Mouse (Mus musculus) G1E (cell line): ENCODE data around the gene Wwp2.

Source experiments
- CTCF ChIP-seq: IDR thresholded peaks from 2 replicates; pipeline ENCODE4 v1.5.1; 2012; ENCODE audit warnings: low read depth, low read length, inconsistent platforms, mixed read lengths
- GATA2 ChIP-seq: IDR thresholded peaks from 2 replicates; pipeline ENCODE4 v1.6.1; 2012; ENCODE audit warnings: low read depth, low read length, inconsistent platforms, borderline replicate concordance
- POLR2AphosphoS5 ChIP-seq: IDR thresholded peaks from 2 replicates; pipeline ENCODE4 v1.6.1; 2012; ENCODE audit warnings: low read depth, low read length, inconsistent platforms; ENCODE audit not compliant: insufficient replicate concordance
- TAL1 ChIP-seq: conservative IDR thresholded peaks from 2 replicates; pipeline ENCODE4 v1.6.1; 2012; ENCODE audit warnings: low read depth, low read length, inconsistent platforms, mixed read lengths

DNA sequence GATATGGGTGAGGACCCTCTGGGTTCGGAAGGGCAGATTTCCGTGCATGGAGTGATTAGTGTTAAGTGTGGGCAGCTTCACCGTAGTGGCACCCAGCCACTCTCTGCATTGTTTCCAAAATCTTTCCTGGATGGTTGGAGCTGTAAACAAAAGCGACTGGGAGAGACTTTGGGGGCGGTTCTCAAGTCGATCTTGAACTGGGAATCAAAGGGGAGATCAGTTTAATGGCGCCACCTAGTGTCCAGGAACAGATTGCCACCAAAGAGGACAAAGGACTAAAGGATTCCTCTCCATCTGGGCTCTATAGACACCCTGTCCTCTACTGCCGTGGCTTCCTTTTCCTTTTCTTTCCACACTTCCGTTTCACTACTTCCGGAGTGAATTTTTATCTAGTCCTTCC, 140.5 kb downstream of the Wwp2 start:
- TF ChIP-seq CTCF = peak; percentile 68
- no peak for TF ChIP-seq POLR2AphosphoS5
- TF ChIP-seq GATA2 = no peak
- no peak for TF ChIP-seq TAL1
